ENCODE assay signal across 20 mouse cellular contexts in genomic region chr2:76097284-76097683, GRCm38 (mm10).
DNase-seq lines count a peak whose midpoint lies in the region; ATAC-seq and TF ChIP-seq lines count a peak whose summit lies in the region.
"Had no signal": no experiment of that assay in that cellular context is flagged by ENCODE, and none has a peak within 500 bp of the region (broad histone marks: within the 10 kb centered on the region; RNA-seq: fewer than 3 reads in every experiment).

No protein-coding gene starts in this region.

- DNase-seq in heart, adult 11 months: peak; percentile 69
- DNase-seq in heart, postnatal 14 days: no peak
- DNase-seq in layer of hippocampus, adult 2 months (ENCODE audit: low spot score in 2 of 2): no peak
- DNase-seq in layer of hippocampus, postnatal 14 days (ENCODE audit: low spot score in 2 of 2): no peak
- no peak for DNase-seq in CH12.LX (ENCODE audit: extremely low read depth)
- DNase-seq in layer of hippocampus, postnatal 36 days: no peak
- DNase-seq: adrenal gland, postnatal 10 days; cerebellum, adult 9-10 months; gastrocnemius, postnatal 14 days; heart, adult 2 months had no signal

- H3K9ac ChIP-seq in CH12.LX (ENCODE audit: insufficient read depth, low read depth): no peak overlapping the region
- no peak overlapping the region for H3K9ac ChIP-seq in stomach, embryonic 14.5 days (replicated peaks; ENCODE audit: low read depth, low read length)
- H3K9ac ChIP-seq: embryonic facial prominence, embryonic 12.5 days; forebrain, embryonic 15.5 days; heart, embryonic 15.5 days; liver, embryonic 15.5 days; midbrain, embryonic 12.5 days; neural tube, embryonic 12.5 days had no signal

- no peak overlapping the region for H3K4me2 ChIP-seq in CH12.LX (ENCODE audit: insufficient read depth, low read depth, poor library complexity, severe bottlenecking)
- 0 out of 2 replicates have a peak overlapping the region, but pooled peaks have one; percentile 13 for H3K4me2 ChIP-seq in stomach, embryonic 14.5 days (replicated peaks; ENCODE audit: low read depth, low read length)
- H3K4me2 ChIP-seq: embryonic facial prominence, embryonic 12.5 days; forebrain, embryonic 15.5 days; heart, embryonic 15.5 days; liver, embryonic 15.5 days; midbrain, embryonic 12.5 days; neural tube, embryonic 12.5 days had no signal

- 0 out of 2 replicates have a peak, but pooled peaks have one; percentile 11 for TF ChIP-seq CTCF in layer of hippocampus, adult 2 months (conservative IDR thresholded peaks at IDR 0.05)
- peak in 1 of 2 experiments; percentile 25; a peak in 1 of 4 replicates for TF ChIP-seq CTCF in CH12.LX (conservative IDR thresholded peaks at IDR 0.05 in 1 of 2, IDR thresholded peaks at IDR 0.05 in 1 of 2; ENCODE audit: low read depth in 2 of 2, low read length in 2 of 2)

- no peak for ATAC-seq in stomach, embryonic 14.5 days (ENCODE audit: insufficient number of reproducible peaks, insufficient read depth, low FRiP score, low read depth)
- ATAC-seq: activated CD4-positive, CD25-positive, alpha-beta regulatory T cell, adult 4 months; CD4-positive, CD25-positive, alpha-beta regulatory T cell, adult 4 months; forebrain, embryonic 15.5 days had no signal

- no peaks in the 10 kb centered on the region for H3K79me2 ChIP-seq in CH12.LX (replicated peaks; ENCODE audit: control insufficient read depth, extremely low read depth, insufficient read depth, poor library complexity, severe bottlenecking)

- no peaks in the 10 kb centered on the region for H3K9me3 ChIP-seq in CH12.LX (replicated peaks; ENCODE audit: low read length)
- H3K9me3 ChIP-seq in stomach, embryonic 14.5 days (ENCODE audit: control insufficient read depth, low read depth, low read length): no peaks in the 10 kb centered on the region
- H3K9me3 ChIP-seq: embryonic facial prominence, embryonic 12.5 days; forebrain, embryonic 15.5 days; G1E; heart, embryonic 15.5 days; liver, embryonic 15.5 days; midbrain, embryonic 12.5 days; neural tube, embryonic 12.5 days had no signal

- TF ChIP-seq POLR2A in CH12.LX (IDR thresholded peaks at IDR 0.05; ENCODE audit: low read depth, low read length): no peak

- in situ Hi-C loops in CH12.LX (cut with MboI; ENCODE audit: low pct_ligation_motif_present, low pct_unique_long_range_greater_than_20kb, low sequenced_read_pairs): no loop called here

- H3K27me3 ChIP-seq in CH12.LX (replicated peaks): no peaks in the 10 kb centered on the region
- no peaks in the 10 kb centered on the region for H3K27me3 ChIP-seq in stomach, embryonic 14.5 days (ENCODE audit: control insufficient read depth, insufficient read depth, low read length)
- H3K27me3 ChIP-seq: embryonic facial prominence, embryonic 12.5 days; forebrain, embryonic 15.5 days; heart, embryonic 15.5 days; liver, embryonic 15.5 days; midbrain, embryonic 12.5 days; neural tube, embryonic 12.5 days had no signal

- dilution Hi-C loops in CH12.LX (cut with MboI; ENCODE audit: extremely low pct_ligation_motif_present, extremely low pct_unique_long_range_greater_than_20kb, low sequenced_read_pairs): no loop called here

- H3K4me1 ChIP-seq in CH12.LX (ENCODE audit: control insufficient read depth in 1 of 2, insufficient read depth in 2 of 2): no peaks in the 10 kb centered on the region
- H3K4me1 ChIP-seq in stomach, embryonic 14.5 days (ENCODE audit: control insufficient read depth, insufficient read depth, low read length): peaks cover 33% of the 10 kb centered on the region; the same call in 1 of the 2 replicates
- H3K4me1 ChIP-seq: embryonic facial prominence, embryonic 12.5 days; heart, embryonic 15.5 days; liver, embryonic 15.5 days; midbrain, embryonic 12.5 days had no signal

- H3K36me3 ChIP-seq in CH12.LX (replicated peaks in 1 of 2; ENCODE audit: control insufficient read depth in 1 of 2, insufficient read depth in 1 of 2, low read length in 1 of 2): no peaks in the 10 kb centered on the region
- no peaks in the 10 kb centered on the region for H3K36me3 ChIP-seq in stomach, embryonic 14.5 days (ENCODE audit: control insufficient read depth, insufficient read depth, low read length)
- H3K36me3 ChIP-seq: embryonic facial prominence, embryonic 12.5 days; forebrain, embryonic 15.5 days; G1E; heart, embryonic 15.5 days; liver, embryonic 15.5 days; midbrain, embryonic 12.5 days; neural tube, embryonic 12.5 days had no signal

- intact Hi-C loops in heart, postnatal 14 days (cut with DNase I): no loop called here

- TF ChIP-seq RAD21 in CH12.LX (IDR thresholded peaks at IDR 0.05; ENCODE audit: low read depth, low read length): no peak

- H3K4me3 ChIP-seq in layer of hippocampus, adult 2 months: no peak overlapping the region
- no peak overlapping the region for H3K4me3 ChIP-seq in CH12.LX (replicated peaks in 1 of 3; ENCODE audit: low read depth in 2 of 3, low read length in 2 of 3, poor library complexity in 1 of 3)
- no peak overlapping the region for H3K4me3 ChIP-seq in stomach, embryonic 14.5 days (ENCODE audit: low read depth, low read length)
- H3K4me3 ChIP-seq: embryonic facial prominence, embryonic 12.5 days; forebrain, embryonic 15.5 days; heart, adult 2 months; heart, embryonic 15.5 days; liver, embryonic 15.5 days; midbrain, embryonic 12.5 days; neural tube, embryonic 12.5 days had no signal

- 60% methylated on average over 8 of the region's 8 CpGs for WGBS in stomach, embryonic 14.5 days

- H3K27ac ChIP-seq in layer of hippocampus, adult 2 months: no peak overlapping the region
- H3K27ac ChIP-seq in CH12.LX (ENCODE audit: insufficient read depth, low read depth): no peak overlapping the region
- H3K27ac ChIP-seq in stomach, embryonic 14.5 days (ENCODE audit: low read length): no peak overlapping the region
- H3K27ac ChIP-seq: embryonic facial prominence, embryonic 12.5 days; forebrain, embryonic 15.5 days; heart, adult 2 months; heart, embryonic 15.5 days; liver, embryonic 15.5 days; midbrain, embryonic 12.5 days; neural tube, embryonic 12.5 days had no signal

- TF ChIP-seq EP300 in CH12.LX (IDR thresholded peaks at IDR 0.05; ENCODE audit: low read length): no peak

TF ChIP-seq in CH12.LX, 34 proteins besides CTCF, POLR2A, EP300 and RAD21:
- 0 out of 2 replicates have a peak, but pooled peaks have one; percentile 10 for TF ChIP-seq SMC3 (IDR thresholded peaks at IDR 0.05; ENCODE audit: low read depth, low read length)
- TF ChIP-seq CHD1 (IDR thresholded peaks at IDR 0.05; ENCODE audit: low read depth, low read length): no peak
TF ChIP-seq in CH12.LX: peak in this region for 1.
